Mouse (Mus musculus) liver, adult (tissue): ENCODE data around the gene Olfr552.

ENCODE experiments used
- GATA4 ChIP-seq: IDR thresholded peaks from 2 replicates; pipeline ENCODE4 v1.6.1; 2014; ENCODE audit warnings: mild to moderate bottlenecking, low read length; ENCODE audit not compliant: insufficient replicate concordance

Gene Olfr552

GRCm38 (mm10) chr7:102597378-102598031 is at the start of gene Olfr552:
TSS of gene Olfr552 (plus strand) at chr7:102597770.
- no peak for TF ChIP-seq GATA4

- no peak for TF ChIP-seq GATA4
Measured at GRCm38 (mm10) chr7:102549570-102549969, 48.0 kb upstream of the Olfr552 start, which contains the start of gene Olfr549. TSS of gene Olfr549 (plus strand) at chr7:102549870.

- TF ChIP-seq GATA4 = no peak
Measured at GRCm38 (mm10) chr7:102553279-102553678, 44.3 kb upstream of the Olfr552 start.

- TF ChIP-seq GATA4 = no peak; the same call in 1 of the 2 replicates
Measured at GRCm38 (mm10) chr7:102564999-102565997, 32.3 kb upstream of the Olfr552 start, which contains the start of gene Trim21. TSS of gene Trim21 (minus strand) at chr7:102565486.

DNA sequence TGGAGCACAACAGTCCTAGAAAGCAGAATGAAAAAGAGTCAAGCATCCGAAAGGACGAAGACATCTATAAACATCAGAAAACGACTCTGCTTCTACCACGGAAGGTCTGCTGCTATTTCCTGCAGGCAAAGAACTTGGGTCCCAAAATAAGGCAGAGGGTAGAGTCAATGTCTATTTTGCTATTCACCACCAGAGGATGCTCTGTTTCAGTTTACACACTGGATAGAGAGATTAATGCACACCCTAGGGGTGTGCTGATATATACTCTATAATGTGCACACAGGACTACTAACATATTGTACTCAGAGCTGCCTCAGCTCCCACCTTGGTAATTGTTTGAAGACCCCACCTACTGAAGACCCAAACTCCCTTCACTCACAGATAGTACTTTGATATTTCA is 31.4 kb upstream of the Olfr552 start:
- TF ChIP-seq GATA4 = no peak

DNA sequence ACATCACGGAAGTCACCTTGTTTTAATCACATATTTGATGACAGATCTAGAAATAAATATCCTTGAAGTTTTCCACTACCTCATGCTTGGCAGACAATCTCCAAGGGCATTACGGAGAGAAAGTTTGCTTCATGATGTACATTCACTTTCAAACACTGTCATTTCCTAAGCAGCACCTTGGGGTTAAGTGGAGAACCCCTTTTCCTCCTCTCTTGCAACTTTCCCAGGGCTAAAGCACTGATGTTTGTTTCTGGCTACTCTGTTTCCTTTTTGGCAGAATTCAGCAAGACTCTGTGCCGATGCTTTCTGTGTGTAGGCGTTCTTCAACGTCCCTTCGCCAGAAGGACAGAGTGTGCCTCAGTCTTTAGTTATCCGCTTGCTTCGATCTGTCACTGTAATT is 26.4 kb upstream of the Olfr552 start, which contains the start of gene Olfr550:
Gene Olfr550, plus strand, starts transcription at position 301 of the 400 bp plus-strand sequence.
- TF ChIP-seq GATA4 = no peak

DNA sequence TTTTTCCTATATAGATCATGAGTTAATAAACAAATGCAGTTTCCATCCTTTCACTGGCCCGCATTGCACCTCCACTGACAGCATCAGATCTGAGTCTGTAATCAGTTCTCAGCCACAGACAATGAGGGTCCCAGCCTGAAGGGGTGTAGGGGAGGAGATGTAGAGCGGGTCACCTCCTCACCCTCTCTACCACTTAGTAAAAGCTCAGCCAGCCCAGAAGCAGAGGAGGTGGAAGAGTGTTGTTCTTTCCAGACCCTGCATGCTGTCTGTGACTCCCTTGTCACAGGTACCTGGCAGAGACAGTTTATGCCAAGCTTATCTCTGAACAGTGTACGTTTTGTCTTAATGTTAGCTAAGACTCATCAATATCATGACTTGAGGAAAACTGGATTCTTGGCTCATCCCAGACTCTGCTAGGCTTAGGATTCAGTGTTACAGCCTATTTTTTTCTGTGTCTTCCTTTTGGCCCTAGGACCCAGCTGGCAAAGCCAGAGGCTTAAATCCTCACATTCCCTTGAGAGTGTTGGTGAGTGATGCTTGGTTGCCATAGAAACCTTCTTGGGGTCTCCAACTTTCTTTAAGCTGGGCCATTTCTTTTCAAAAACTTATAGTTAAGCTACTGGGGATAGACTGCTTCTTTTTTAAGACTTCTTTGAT is 24.3 kb upstream of the Olfr552 start:
- no peak for TF ChIP-seq GATA4

DNA sequence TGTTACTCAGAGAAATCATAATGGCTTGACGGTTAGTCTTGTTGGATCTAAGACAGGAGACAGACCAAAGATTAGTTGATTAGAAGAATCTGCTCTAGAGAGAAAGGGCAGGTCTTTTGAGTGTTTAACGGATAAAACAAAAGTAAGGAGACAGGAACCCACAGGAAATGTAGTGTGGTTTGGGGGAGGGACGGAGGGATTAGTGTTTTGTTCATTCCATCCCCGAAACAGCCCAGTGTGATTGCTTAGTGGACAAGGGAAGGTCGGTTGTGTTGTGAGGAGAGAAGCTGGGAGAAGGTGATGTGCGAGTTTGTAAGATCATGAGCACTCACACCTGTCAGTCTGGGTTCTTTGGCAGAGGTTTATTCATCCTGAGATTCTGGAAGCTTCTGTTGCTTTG is 21.6 kb upstream of the Olfr552 start:
- no peak for TF ChIP-seq GATA4

DNA sequence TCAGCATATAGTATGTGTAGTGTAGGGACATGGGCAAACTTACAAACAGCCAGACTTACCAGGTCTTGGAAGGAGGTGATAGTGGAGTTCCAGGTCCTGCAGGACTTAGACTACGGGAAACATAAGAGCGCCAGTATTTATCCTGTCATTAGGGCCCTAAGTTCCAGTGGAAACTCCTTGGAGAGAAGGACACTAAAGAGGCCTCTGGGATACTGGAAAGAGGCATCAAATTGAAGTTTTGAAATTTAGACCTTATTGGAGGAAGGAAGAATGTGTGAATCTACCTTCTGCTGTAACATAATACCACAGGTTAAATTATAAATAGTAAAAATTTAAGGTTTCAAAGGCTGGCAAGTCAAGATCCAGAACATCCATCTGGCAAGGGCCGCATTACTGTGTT is 5.8 kb upstream of the Olfr552 start, which contains the start of gene Olfr551:
Gene Olfr551, minus strand, starts transcription at position 101 of the 400 bp plus-strand sequence.
- TF ChIP-seq GATA4 = no peak

GRCm38 (mm10) chr7:102618118-102618517 is 20.5 kb downstream of the Olfr552 start, which contains the start of gene Olfr553:
TSS of gene Olfr553 (minus strand) at chr7:102618218.
- no peak for TF ChIP-seq GATA4

- TF ChIP-seq GATA4 = no peak
Measured at GRCm38 (mm10) chr7:102619608-102620007, 22.0 kb downstream of the Olfr552 start.

DNA sequence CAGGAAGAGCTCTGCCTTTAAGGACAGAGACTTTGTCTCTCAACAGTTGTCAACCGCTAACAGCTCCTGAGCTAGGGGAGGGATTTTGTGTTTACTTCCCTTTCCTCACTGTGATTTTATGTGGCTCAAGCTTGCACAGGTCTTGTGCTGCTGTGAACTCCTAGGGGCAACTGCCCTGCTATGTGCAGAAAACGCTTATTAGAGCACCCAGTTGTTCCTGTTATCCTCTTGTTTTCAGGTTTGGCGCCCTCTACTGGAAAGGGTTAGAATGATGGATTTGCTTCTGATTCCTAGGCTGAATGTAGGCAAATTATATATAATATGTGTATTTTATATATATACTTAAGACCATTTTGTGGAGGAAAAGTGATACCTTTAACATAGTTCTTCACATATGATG is 39.1 kb downstream of the Olfr552 start:
- TF ChIP-seq GATA4 = no peak

GRCm38 (mm10) chr7:102638132-102638531 is 40.6 kb downstream of the Olfr552 start, which contains the start of gene Olfr554:
TSS of gene Olfr554 (plus strand) at chr7:102638432.
- TF ChIP-seq GATA4 = no peak
